Comparison of ENCODE assay signal across 1 mouse cellular context in the genomic region with DNA sequence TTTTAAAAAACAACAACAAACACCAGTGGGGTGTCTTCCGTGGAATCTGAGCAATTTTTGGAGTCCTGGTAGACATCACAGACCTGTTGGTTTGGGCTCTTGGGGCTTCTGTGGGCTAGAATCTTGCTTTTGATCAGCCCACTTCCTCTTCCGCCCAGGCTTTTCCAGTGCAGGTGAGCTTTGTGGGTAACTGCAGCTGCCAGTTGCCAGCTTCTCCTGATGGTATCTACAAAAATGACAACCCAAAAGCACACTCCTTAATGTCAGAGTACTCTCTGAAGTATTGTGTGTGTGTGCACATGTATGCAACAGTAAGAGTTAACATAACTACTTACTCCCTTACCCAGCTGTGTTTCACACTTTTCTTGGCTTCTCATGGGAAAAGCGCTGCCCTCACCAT.
TF ChIP-seq lines count a peak whose summit lies in the region.

No protein-coding gene starts in this region.

TF ChIP-seq in MEL, 35 proteins besides CTCF, POLR2A, EP300 and RAD21:
- TF ChIP-seq BHLHE40 (IDR thresholded peaks at IDR 0.05; ENCODE audit: borderline replicate concordance, low read depth, low read length) (peak; percentile 48; the same call in 1 of the 2 replicates), MAZ (IDR thresholded peaks at IDR 0.05; ENCODE audit: low read depth, low read length) (no peak), MXI1 (IDR thresholded peaks at IDR 0.05; ENCODE audit: low read depth, low read length) (peak; percentile 53; the same call in 1 of the 2 replicates), KAT2A (conservative IDR thresholded peaks at IDR 0.05; ENCODE audit: low read depth, low read length) (no peak), USF2 (IDR thresholded peaks at IDR 0.05; ENCODE audit: borderline replicate concordance in 1 of 2, insufficient read depth in 1 of 2, low read depth in 1 of 2, low read length in 2 of 2) (no peak), MAX (IDR thresholded peaks at IDR 0.05; ENCODE audit: low read length) (0 out of 2 replicates have a peak, but pooled peaks have one; percentile 18), MYB (IDR thresholded peaks at IDR 0.05; ENCODE audit: low read depth, low read length) (no peak), CHD2 (IDR thresholded peaks at IDR 0.05; ENCODE audit: low read length) (no peak), TCF12 (IDR thresholded peaks at IDR 0.05; ENCODE audit: low read depth, low read length) (peak; percentile 61; the same call in 1 of the 2 replicates), NRF1 (IDR thresholded peaks at IDR 0.05; ENCODE audit: insufficient read depth, low read depth, low read length, poor library complexity, severe bottlenecking) (no peak), GABPA (IDR thresholded peaks at IDR 0.05; ENCODE audit: low read depth, low read length) (no peak), ETS1 (IDR thresholded peaks at IDR 0.05; ENCODE audit: low read depth, low read length) (peak; percentile 61; the same call in 1 of the 2 replicates), NELFE (IDR thresholded peaks at IDR 0.05; ENCODE audit: low read depth, low read length) (no peak), RCOR1 (IDR thresholded peaks at IDR 0.05; ENCODE audit: low read depth, low read length) (peak; percentile 57), SIN3A (IDR thresholded peaks at IDR 0.05; ENCODE audit: low read length) (peak; percentile 36; the same call in 1 of the 2 replicates), POLR2AphosphoS2 (IDR thresholded peaks at IDR 0.05; ENCODE audit: low read length) (no peak), ELF1 (IDR thresholded peaks at IDR 0.05; ENCODE audit: low read depth, low read length) (no peak), JUND (IDR thresholded peaks at IDR 0.05; ENCODE audit: low read depth, low read length) (no peak), USF1 (IDR thresholded peaks at IDR 0.05; ENCODE audit: low read depth, low read length) (no peak)
